Mouse (Mus musculus) midbrain, embryonic 13.5 days (tissue): ENCODE measurements around the gene Catsperd. TPM values are rescaled to one million over a fixed set of nuclear protein-coding genes. Genes with fewer than 3 reads are reported as not detected.

Source experiments
- ATAC-seq: fragments of 200-750 bp; cut with Nextera tagmentation; 2 replicates; pipeline ENCODE4 v1.8.0; 2017; ENCODE audit warnings: mild to moderate bottlenecking, moderate TSS enrichment, moderate library complexity
- H3K27ac ChIP-seq: fragments of 300-500 bp; sonication (generic); 2 replicates; pipeline ENCODE4 v1.5.1; 2015; ENCODE audit warnings: inconsistent platforms, mild to moderate bottlenecking, moderate library complexity
- H3K27me3 ChIP-seq: fragments of 300-500 bp; sonication (generic); 2 replicates; pipeline ENCODE4 v1.6.1; 2015; ENCODE audit warnings: mild to moderate bottlenecking, inconsistent platforms
- H3K36me3 ChIP-seq: fragments of 300-500 bp; sonication (generic); 2 replicates; pipeline ENCODE4 v1.6.1; 2015; ENCODE audit warnings: mild to moderate bottlenecking, inconsistent platforms
- H3K4me1 ChIP-seq: fragments of 300-500 bp; sonication (generic); replicated peaks from 2 replicates; pipeline ENCODE4 v1.6.1; 2015; ENCODE audit warnings: inconsistent platforms
- H3K4me2 ChIP-seq: fragments of 300-500 bp; sonication (generic); replicated peaks from 2 replicates; pipeline ENCODE4 v1.6.1; 2015; ENCODE audit warnings: moderate library complexity, mild to moderate bottlenecking, inconsistent platforms
- H3K4me3 ChIP-seq: fragments of 300-500 bp; sonication (generic); replicated peaks from 2 replicates; pipeline ENCODE4 v1.5.1; 2015; ENCODE audit warnings: mild to moderate bottlenecking, inconsistent platforms
- H3K9ac ChIP-seq: fragments of 300-500 bp; sonication (generic); replicated peaks from 2 replicates; pipeline ENCODE4 v1.6.1; 2015; ENCODE audit warnings: mild to moderate bottlenecking, inconsistent platforms
- H3K9me3 ChIP-seq: fragments of 300-500 bp; sonication (generic); 2 replicates; pipeline ENCODE4 v1.6.1; 2016; ENCODE audit warnings: mild to moderate bottlenecking, inconsistent platforms
- WGBS: fragments of 180-500 bp; shearing (Covaris S2); methylation state at CpG from one replicate; pipeline ENCODE4 v1.1.7; 2015; 5-methylcytosine and 5-hydroxymethylcytosine counted together
- polyA plus RNA-seq: library from polyadenylated mRNA; unstranded; fragments of >200 nt; fragmentation: Nextera tagmentation; extraction: Ambion mirVana; gene quantifications from 2 replicates; pipeline ENCODE4 v1.2.1, GENCODE M21; 2015

The Catsperd gene
- polyA plus RNA-seq: 1.8 and 2.0 TPM in 2 replicates

GRCm38 (mm10) chr17:56627530-56628277 is at the start of gene Catsperd:
Catsperd (plus strand) TSS chr17:56628143.
- H3K4me1 ChIP-seq: peaks cover 27% of the 10 kb centered on the region
- peak within 1 kb of the TSS; percentile 42 for H3K9ac ChIP-seq
- H3K36me3 ChIP-seq: peaks cover 17% of the 10 kb centered on the region
- peak within 1 kb of the TSS; percentile 93 for H3K4me2 ChIP-seq
- 4% methylated on average over 26 of the region's 26 CpGs for WGBS
- H3K4me3 ChIP-seq: peak within 1 kb of the TSS; percentile 90
- H3K27me3 ChIP-seq: peaks cover 4% of the 10 kb centered on the region; the same call in 1 of the 2 replicates
- H3K9me3 ChIP-seq: no peaks in the 10 kb centered on the region
- peak within 1 kb of the TSS; percentile 71 for H3K27ac ChIP-seq
- ATAC-seq: peak; percentile 69

GRCm38 (mm10) chr17:56583071-56583470 is 44.9 kb upstream of the Catsperd start:
- peaks cover 56% of the 10 kb centered on the region for H3K4me1 ChIP-seq
- H3K27ac ChIP-seq: no peak overlapping the region
- peaks cover 66% of the 10 kb centered on the region for H3K36me3 ChIP-seq
- H3K9ac ChIP-seq: peak overlapping the region; percentile 89
- H3K27me3 ChIP-seq: no peaks in the 10 kb centered on the region
- no peaks in the 10 kb centered on the region for H3K9me3 ChIP-seq
- H3K4me3 ChIP-seq: peak overlapping the region; percentile 93
- ATAC-seq: no peak
- 71% methylated on average over 1 of the region's 1 CpGs for WGBS
- H3K4me2 ChIP-seq: peak overlapping the region; percentile 97

- ATAC-seq: no peak
- H3K36me3 ChIP-seq: peaks cover 66% of the 10 kb centered on the region
- WGBS: 4% methylated on average over 33 of the region's 33 CpGs
- H3K9ac ChIP-seq: peak overlapping the region; percentile 89
- no peaks in the 10 kb centered on the region for H3K27me3 ChIP-seq
- H3K9me3 ChIP-seq: no peaks in the 10 kb centered on the region
- peak overlapping the region; percentile 95 for H3K27ac ChIP-seq
- peak overlapping the region; percentile 97 for H3K4me2 ChIP-seq
- peaks cover 62% of the 10 kb centered on the region for H3K4me1 ChIP-seq
- H3K4me3 ChIP-seq: peak overlapping the region; percentile 93
Observed at GRCm38 (mm10) chr17:56583611-56584256, 44.2 kb upstream of the Catsperd start.

GRCm38 (mm10) chr17:56584257-56585130 is 43.4 kb upstream of the Catsperd start, which contains the start of the genes Safb2 and Safb:
Safb2 (minus strand) TSS chr17:56584585.
Safb (plus strand) TSS chr17:56584825.
- Histone ChIP-seq H3K4me1 (peaks cover 69% of the 10 kb centered on the region), H3K4me3 (peak within 1 kb of the TSS; percentile 93), H3K27ac (peak within 1 kb of the TSS; percentile 95), H3K4me2 (peak within 1 kb of the TSS; percentile 97), H3K27me3 (no peaks in the 10 kb centered on the region), H3K9me3 (no peaks in the 10 kb centered on the region), H3K9ac (peak within 1 kb of the TSS; percentile 95), H3K36me3 (peaks cover 66% of the 10 kb centered on the region)
- peak; percentile 97 for ATAC-seq
- WGBS: under 1% methylated on average over 81 of the region's 101 CpGs

GRCm38 (mm10) chr17:56585171-56585821 is 42.6 kb upstream of the Catsperd start:
- H3K27ac ChIP-seq: peak overlapping the region; percentile 89
- H3K27me3 ChIP-seq: no peaks in the 10 kb centered on the region
- peaks cover 74% of the 10 kb centered on the region for H3K4me1 ChIP-seq
- H3K4me3 ChIP-seq: peak overlapping the region; percentile 93
- peaks cover 68% of the 10 kb centered on the region for H3K36me3 ChIP-seq
- H3K9me3 ChIP-seq: no peaks in the 10 kb centered on the region
- whole genome bisulfite sequencing: under 1% methylated on average over 61 of the region's 61 CpGs
- H3K9ac ChIP-seq: peak overlapping the region; percentile 95
- H3K4me2 ChIP-seq: peak overlapping the region; percentile 82
- ATAC-seq: peak; percentile 31

- WGBS: 75% methylated on average over 1 of the region's 1 CpGs
- peaks cover 66% of the 10 kb centered on the region for H3K36me3 ChIP-seq
- H3K9me3 ChIP-seq: no peaks in the 10 kb centered on the region
- H3K4me2 ChIP-seq: peak overlapping the region; percentile 82
- H3K4me1 ChIP-seq: peaks cover 65% of the 10 kb centered on the region
- 0 out of 2 replicates have a peak overlapping the region, but pooled peaks have one; percentile 95 for H3K9ac ChIP-seq
- H3K27me3 ChIP-seq: no peaks in the 10 kb centered on the region
- no peak overlapping the region for H3K27ac ChIP-seq
- H3K4me3 ChIP-seq: peak overlapping the region; percentile 93; the same call in 1 of the 2 replicates
- no peak for ATAC-seq
Observed at GRCm38 (mm10) chr17:56587773-56588172, 40.2 kb upstream of the Catsperd start.

- H3K4me1 ChIP-seq: peaks cover 55% of the 10 kb centered on the region
- WGBS: 88% methylated on average over 4 of the region's 4 CpGs
Observed at GRCm38 (mm10) chr17:56588921-56589320, 39.0 kb upstream of the Catsperd start.

GRCm38 (mm10) chr17:56592553-56592952 is 35.4 kb upstream of the Catsperd start:
- Histone ChIP-seq H3K4me1 (peaks cover 35% of the 10 kb centered on the region), H3K36me3 (peaks cover 97% of the 10 kb centered on the region), H3K4me3 (no peak overlapping the region), H3K4me2 (no peak overlapping the region), H3K9ac (no peak overlapping the region), H3K27ac (no peak overlapping the region), H3K27me3 (no peaks in the 10 kb centered on the region), H3K9me3 (no peaks in the 10 kb centered on the region)
- no peak for ATAC-seq

More at GRCm38 (mm10) chr17:56588921-56589320, 39.0 kb upstream of the Catsperd start:
- no peak overlapping the region for H3K4me3 ChIP-seq
- no peak for ATAC-seq
- H3K27ac ChIP-seq: no peak overlapping the region
- no peaks in the 10 kb centered on the region for H3K27me3 ChIP-seq
- no peak overlapping the region for H3K4me2 ChIP-seq
- H3K9me3 ChIP-seq: no peaks in the 10 kb centered on the region
- no peak overlapping the region for H3K9ac ChIP-seq
- H3K36me3 ChIP-seq: peaks cover 75% of the 10 kb centered on the region

GRCm38 (mm10) chr17:56593527-56594271 is 34.2 kb upstream of the Catsperd start:
- WGBS: 94% methylated on average over 8 of the region's 8 CpGs
- Histone ChIP-seq H3K36me3 (peaks cover 94% of the 10 kb centered on the region), H3K27ac (no peak overlapping the region), H3K4me2 (no peak overlapping the region), H3K4me1 (peaks cover 24% of the 10 kb centered on the region), H3K27me3 (no peaks in the 10 kb centered on the region), H3K9me3 (no peaks in the 10 kb centered on the region), H3K9ac (no peak overlapping the region), H3K4me3 (no peak overlapping the region)
- ATAC-seq: no peak

- Histone ChIP-seq H3K4me1 (peaks cover 8% of the 10 kb centered on the region), H3K27me3 (no peaks in the 10 kb centered on the region), H3K36me3 (peaks cover 87% of the 10 kb centered on the region), H3K9ac (no peak overlapping the region), H3K27ac (no peak overlapping the region), H3K4me3 (no peak overlapping the region), H3K9me3 (no peaks in the 10 kb centered on the region), H3K4me2 (no peak overlapping the region)
- no peak for ATAC-seq
- 94% methylated on average over 28 of the region's 28 CpGs for WGBS
Observed at GRCm38 (mm10) chr17:56603186-56604069, 24.5 kb upstream of the Catsperd start.
